Mouse (Mus musculus): Measurements from ENCODE around the gene Tctex1d4. TPM values are rescaled to one million over a fixed set of nuclear protein-coding genes. Genes with fewer than 3 reads are reported as not detected.
A peak's percentile ranks its signal among the peaks of the same experiment; 100 is the strongest.

The Tctex1d4 gene
- polyA plus RNA-seq (2012) = not detected in 2 replicates

DNA sequence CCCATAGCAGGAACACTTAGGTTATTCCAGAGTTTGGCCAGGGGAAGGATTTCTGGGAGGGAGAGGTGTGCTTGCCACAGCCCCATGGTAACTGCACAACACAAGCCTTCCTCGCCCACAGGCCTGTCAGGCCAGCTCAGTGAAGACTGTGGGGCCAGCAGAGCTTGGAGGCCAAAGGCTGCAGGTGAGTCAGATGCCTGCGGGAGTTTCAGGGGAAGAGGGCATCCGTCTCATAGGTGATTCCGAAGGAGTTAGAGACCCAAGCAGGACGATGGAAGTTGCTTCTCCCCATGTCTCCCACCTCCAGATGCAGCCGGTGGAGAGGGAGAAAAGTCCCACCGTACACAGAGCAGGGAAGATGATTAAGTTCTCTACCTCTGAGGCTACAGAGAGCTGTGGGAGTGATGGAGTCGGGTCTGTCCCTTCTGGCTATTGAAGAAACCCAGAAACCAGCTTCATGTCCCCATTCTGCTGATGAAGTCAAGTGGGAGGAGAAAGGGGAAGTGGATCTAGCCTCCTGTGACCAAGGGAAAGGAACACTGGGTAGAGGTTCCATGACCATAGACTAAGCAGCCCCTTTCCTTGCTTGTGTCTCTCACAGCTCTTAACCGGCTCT is at the start of gene Tctex1d4:
Tctex1d4 (plus strand) TSS at position 120 of the 616 bp plus-strand sequence.
- H3K4me1 ChIP-seq (ENCODE audit: control insufficient read depth) = peaks cover 34% of the 10 kb centered on the region
- no peaks in the 10 kb centered on the region for H3K9me3 ChIP-seq (ENCODE audit: control insufficient read depth, low read length)
- TF ChIP-seq TAL1 (IDR thresholded peaks at IDR 0.05; ENCODE audit: low read length) = no peak
- TF ChIP-seq GATA1 (IDR thresholded peaks at IDR 0.05; ENCODE audit: low read length) = no peak
- H3K36me3 ChIP-seq (ENCODE audit: control insufficient read depth) = peaks cover 20% of the 10 kb centered on the region
- H3K4me3 ChIP-seq (replicated peaks) = no peak within 1 kb of the TSS
- H3K27me3 ChIP-seq (ENCODE audit: control insufficient read depth) = peaks cover 7% of the 10 kb centered on the region

DNA sequence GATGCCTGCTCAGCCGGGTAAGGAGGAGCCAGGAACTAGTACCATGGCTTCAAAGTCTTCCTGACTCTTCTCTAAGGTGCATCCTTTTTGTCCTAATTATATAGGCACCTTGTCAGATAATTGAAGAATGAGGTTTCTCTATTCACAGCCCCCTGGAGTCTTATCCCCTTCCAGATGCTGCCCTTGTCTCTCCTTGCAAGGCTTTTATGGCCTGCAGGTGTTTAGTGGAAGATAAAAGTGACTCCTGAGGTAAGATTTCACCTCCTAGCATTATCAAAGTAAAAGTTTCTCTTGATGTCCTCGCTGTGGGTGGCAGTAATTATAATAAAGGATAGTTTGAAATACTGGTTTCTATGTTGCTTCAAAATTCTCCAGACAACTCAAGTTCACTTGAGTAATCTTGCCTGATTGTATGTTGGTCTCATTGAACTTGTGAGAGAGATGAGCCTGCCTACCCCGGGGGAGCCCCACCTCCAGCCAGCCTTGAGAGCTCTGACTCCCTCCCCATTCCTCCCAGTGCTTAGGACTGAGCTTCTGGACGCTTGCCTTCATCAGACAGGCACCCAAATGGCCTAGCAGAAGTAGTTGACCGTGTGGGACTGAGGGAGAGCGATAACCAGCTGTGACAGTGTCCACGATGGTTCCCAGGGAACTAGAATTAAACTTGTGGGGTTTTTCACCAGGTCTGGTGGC is 38.5 kb upstream of the Tctex1d4 start:
- H3K9me3 ChIP-seq (ENCODE audit: control insufficient read depth, low read length) = no peaks in the 10 kb centered on the region
- no peak overlapping the region for H3K4me3 ChIP-seq (replicated peaks)
- peaks cover 49% of the 10 kb centered on the region for H3K36me3 ChIP-seq (ENCODE audit: control insufficient read depth)
- peaks cover 66% of the 10 kb centered on the region for H3K4me1 ChIP-seq (ENCODE audit: control insufficient read depth)
- TF ChIP-seq TAL1 (IDR thresholded peaks at IDR 0.05; ENCODE audit: low read length) (peak; percentile 74; the same call in 2 of the 3 replicates), GATA1 (IDR thresholded peaks at IDR 0.05; ENCODE audit: low read length) (no peak)
- peaks cover 4% of the 10 kb centered on the region for H3K27me3 ChIP-seq (ENCODE audit: control insufficient read depth)

DNA sequence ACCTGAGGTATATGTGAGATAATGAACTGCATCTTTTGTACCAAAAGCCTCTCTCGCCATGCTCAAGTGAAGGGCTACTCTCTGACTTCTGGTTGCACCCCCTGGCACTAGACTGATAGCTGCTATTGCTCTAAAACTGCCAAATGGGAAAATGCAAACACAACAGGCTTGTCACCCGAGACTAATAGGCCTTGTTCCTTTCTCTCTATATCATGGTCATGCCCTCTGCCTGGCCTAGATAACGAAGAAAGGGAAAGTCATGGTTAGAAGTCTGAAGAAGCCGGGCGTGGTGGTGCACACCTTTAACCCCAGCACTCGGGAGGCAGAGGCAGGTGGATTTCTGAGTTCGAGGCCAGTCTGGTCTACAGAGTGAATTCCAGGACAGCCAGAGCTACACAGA is 36.0 kb upstream of the Tctex1d4 start:
- Histone ChIP-seq H3K4me1 (ENCODE audit: control insufficient read depth) (peaks cover 59% of the 10 kb centered on the region), H3K9me3 (ENCODE audit: control insufficient read depth, low read length) (no peaks in the 10 kb centered on the region), H3K27me3 (ENCODE audit: control insufficient read depth) (peaks cover 21% of the 10 kb centered on the region), H3K36me3 (ENCODE audit: control insufficient read depth) (peaks cover 31% of the 10 kb centered on the region), H3K4me3 (replicated peaks) (no peak overlapping the region)
- TF ChIP-seq TAL1 (IDR thresholded peaks at IDR 0.05; ENCODE audit: low read length) (peak; percentile 53; the same call in 2 of the 3 replicates), GATA1 (IDR thresholded peaks at IDR 0.05; ENCODE audit: low read length) (peak; percentile 63)

DNA sequence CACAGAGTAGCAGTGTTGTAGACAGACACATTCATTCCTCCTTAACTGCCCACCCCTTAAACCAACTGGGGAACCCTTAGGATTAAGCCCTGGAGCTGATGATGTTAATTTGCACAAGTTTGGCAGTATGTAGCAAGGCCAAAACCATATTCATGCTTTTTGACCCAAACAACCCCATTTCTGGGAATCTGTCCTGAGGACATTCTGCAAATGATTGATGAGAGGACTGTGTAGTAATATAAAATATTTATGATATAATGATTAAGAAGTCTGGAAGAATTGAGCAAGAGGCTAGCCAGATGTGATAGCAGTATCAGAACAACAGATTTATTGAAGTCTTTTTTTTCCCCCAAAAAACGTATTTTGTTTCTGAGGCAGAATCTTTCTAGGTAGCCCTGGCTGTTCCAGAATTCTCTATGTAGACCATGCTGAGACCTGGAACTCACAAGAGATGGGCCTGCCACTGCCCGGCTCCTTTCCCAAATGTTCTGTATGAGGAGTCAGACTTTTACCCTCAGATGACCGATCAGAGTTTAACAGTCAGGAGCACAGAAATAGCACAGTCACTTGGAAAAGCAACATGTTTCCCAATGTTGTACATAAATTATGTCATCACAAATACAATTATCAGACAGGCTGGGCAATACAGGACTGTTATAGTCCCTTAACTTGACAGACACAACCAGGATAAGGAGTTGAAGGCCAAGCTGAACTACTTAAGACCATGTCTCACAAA is 31.8 kb upstream of the Tctex1d4 start:
- Histone ChIP-seq H3K36me3 (ENCODE audit: control insufficient read depth) (peaks cover 2% of the 10 kb centered on the region; the same call in 1 of the 2 replicates), H3K4me3 (replicated peaks) (no peak overlapping the region), H3K27me3 (ENCODE audit: control insufficient read depth) (peaks cover 60% of the 10 kb centered on the region), H3K4me1 (ENCODE audit: control insufficient read depth) (peaks cover 28% of the 10 kb centered on the region), H3K9me3 (ENCODE audit: control insufficient read depth, low read length) (no peaks in the 10 kb centered on the region; the same call in 1 of the 2 replicates)
- no peak for TF ChIP-seq TAL1 (IDR thresholded peaks at IDR 0.05; ENCODE audit: low read length)
- no peak for TF ChIP-seq GATA1 (IDR thresholded peaks at IDR 0.05; ENCODE audit: low read length)

DNA sequence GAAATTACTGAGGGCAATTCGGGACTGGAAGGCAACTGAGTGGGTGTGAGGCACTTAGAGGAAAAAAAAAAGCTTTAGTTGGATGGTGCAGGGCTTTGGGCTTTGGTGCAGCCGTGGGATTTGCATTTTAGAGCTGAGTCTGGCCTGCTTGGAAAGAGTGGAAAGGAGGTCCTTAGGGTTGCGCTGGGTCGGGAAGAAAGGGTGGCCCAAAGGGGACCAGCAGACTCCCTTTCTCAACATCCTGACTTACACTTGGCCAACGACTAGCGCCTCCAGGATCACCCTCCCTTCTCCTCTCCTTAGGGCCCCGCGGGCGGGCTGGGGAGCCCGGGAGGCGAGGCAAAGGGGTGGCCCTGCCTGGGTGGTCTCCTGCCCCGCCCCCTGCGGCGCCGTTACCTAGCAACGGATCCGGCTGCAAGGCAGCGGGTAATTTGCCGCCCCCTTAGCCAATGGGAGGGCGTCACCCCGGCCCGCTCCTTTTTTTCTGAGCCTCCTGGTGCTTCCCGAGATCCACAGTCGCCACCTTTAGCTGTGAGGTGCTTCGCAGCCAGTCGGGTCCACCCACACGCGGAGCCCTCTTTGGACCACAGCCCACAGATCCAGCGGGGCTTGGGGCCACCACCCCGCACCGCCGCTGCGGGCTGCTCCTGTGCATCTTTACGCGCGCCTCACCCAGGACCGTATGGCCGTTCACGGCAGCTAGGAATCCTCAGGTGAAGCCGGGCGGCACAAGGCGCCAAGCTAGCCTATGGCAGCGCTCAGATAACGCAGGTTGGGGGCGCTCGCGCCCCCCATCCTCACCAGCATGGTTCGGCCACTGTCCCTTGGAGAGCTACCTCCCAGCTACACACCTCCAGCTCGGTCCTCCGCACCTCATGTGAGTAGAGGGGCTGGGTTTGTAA is 30.8 kb upstream of the Tctex1d4 start, which contains the start of gene Ptch2:
Ptch2 (plus strand) TSS at position 525 of the 902 bp plus-strand sequence.
- H3K36me3 ChIP-seq (ENCODE audit: control insufficient read depth) = no peaks in the 10 kb centered on the region
- no peaks in the 10 kb centered on the region; the same call in 1 of the 2 replicates for H3K9me3 ChIP-seq (ENCODE audit: control insufficient read depth, low read length)
- peaks cover 62% of the 10 kb centered on the region for H3K27me3 ChIP-seq (ENCODE audit: control insufficient read depth)
- peaks cover 19% of the 10 kb centered on the region for H3K4me1 ChIP-seq (ENCODE audit: control insufficient read depth)
- H3K4me3 ChIP-seq (replicated peaks) = peak within 1 kb of the TSS; percentile 47
- no peak for TF ChIP-seq GATA1 (IDR thresholded peaks at IDR 0.05; ENCODE audit: low read length)
- TF ChIP-seq TAL1 (IDR thresholded peaks at IDR 0.05; ENCODE audit: low read length) = no peak

DNA sequence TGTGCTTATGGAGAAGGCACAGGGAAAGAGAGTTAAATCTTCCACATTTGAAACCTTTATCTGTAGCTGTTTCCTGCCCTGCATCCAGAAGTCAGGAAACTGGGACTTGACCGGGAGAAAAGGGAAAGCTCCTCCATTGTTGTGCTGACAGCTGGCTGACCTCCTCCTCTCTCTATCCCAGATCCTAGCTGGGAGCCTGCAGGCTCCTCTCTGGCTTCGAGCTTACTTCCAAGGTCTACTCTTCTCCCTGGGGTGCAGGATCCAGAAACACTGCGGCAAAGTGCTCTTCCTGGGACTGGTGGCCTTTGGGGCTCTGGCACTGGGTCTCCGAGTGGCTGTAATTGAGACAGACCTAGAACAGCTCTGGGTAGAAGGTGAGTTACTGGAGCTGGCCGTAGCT is 29.9 kb upstream of the Tctex1d4 start:
- no peak overlapping the region for H3K4me3 ChIP-seq (replicated peaks)
- no peaks in the 10 kb centered on the region; the same call in 1 of the 2 replicates for H3K9me3 ChIP-seq (ENCODE audit: control insufficient read depth, low read length)
- no peaks in the 10 kb centered on the region for H3K36me3 ChIP-seq (ENCODE audit: control insufficient read depth)
- peaks cover 11% of the 10 kb centered on the region for H3K4me1 ChIP-seq (ENCODE audit: control insufficient read depth)
- peaks cover 62% of the 10 kb centered on the region for H3K27me3 ChIP-seq (ENCODE audit: control insufficient read depth)
- TF ChIP-seq TAL1 (IDR thresholded peaks at IDR 0.05; ENCODE audit: low read length) = no peak
- TF ChIP-seq GATA1 (IDR thresholded peaks at IDR 0.05; ENCODE audit: low read length) = no peak

DNA sequence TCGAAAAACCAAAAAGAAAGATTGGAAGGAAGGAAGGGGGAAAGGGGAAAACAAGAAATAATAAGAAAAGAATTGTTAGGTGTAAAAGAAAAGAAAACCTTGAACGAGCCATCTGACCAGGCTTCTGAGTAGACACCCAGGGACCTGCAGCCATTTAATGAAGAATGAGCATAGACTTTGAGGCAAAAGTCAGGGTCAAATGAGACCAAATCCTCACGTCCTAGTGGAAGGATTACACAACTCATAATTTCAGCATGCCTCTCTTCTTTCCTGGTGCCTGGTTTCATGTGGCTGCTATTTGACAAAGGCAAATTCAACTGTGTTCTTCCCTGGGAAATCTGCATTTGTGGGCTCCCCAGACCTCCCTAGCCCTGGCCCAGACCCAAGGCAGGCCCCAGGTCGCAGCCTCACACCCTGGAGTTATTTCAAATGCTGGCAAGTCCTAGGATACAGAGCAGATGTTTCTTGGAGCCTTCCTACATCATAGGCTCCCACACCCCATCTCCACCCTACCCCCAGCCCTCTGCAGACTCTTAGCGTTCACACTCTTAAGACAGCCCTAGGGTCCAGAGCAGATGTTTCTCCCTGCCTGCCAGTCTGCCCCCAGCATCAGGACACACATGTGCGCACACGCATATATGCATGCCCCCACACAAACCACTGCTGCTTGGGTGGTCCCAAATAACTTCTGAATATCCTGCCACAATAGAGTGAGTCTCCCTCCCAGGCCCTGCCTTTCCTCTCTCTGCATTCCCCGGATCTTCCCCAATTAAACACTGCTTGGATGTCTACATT is 28.4 kb upstream of the Tctex1d4 start:
- Histone ChIP-seq H3K4me3 (replicated peaks) (no peak overlapping the region), H3K27me3 (ENCODE audit: control insufficient read depth) (peaks cover 58% of the 10 kb centered on the region), H3K4me1 (ENCODE audit: control insufficient read depth) (peaks cover 10% of the 10 kb centered on the region), H3K36me3 (ENCODE audit: control insufficient read depth) (no peaks in the 10 kb centered on the region), H3K9me3 (ENCODE audit: control insufficient read depth, low read length) (no peaks in the 10 kb centered on the region; the same call in 1 of the 2 replicates)
- no peak for TF ChIP-seq GATA1 (IDR thresholded peaks at IDR 0.05; ENCODE audit: low read length)
- no peak for TF ChIP-seq TAL1 (IDR thresholded peaks at IDR 0.05; ENCODE audit: low read length)

DNA sequence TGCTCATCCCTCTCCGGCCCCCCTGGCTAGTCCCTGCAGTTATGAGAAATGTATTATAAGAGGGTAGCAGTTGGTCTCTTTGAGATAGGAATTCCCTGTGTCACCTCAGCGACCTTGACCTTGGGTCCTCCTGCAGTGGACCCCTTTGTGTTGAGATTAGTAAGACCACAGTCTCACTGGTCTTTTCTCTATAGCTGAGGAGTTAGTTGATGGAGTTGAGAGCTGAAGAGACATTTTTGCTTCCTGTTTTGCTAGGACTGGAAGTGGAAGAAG is 27.9 kb upstream of the Tctex1d4 start:
- Histone ChIP-seq H3K36me3 (ENCODE audit: control insufficient read depth) (no peaks in the 10 kb centered on the region), H3K27me3 (ENCODE audit: control insufficient read depth) (peaks cover 58% of the 10 kb centered on the region), H3K4me1 (ENCODE audit: control insufficient read depth) (peaks cover 10% of the 10 kb centered on the region), H3K9me3 (ENCODE audit: control insufficient read depth, low read length) (no peaks in the 10 kb centered on the region; the same call in 1 of the 2 replicates), H3K4me3 (replicated peaks) (no peak overlapping the region)
- no peak for TF ChIP-seq GATA1 (IDR thresholded peaks at IDR 0.05; ENCODE audit: low read length)
- no peak for TF ChIP-seq TAL1 (IDR thresholded peaks at IDR 0.05; ENCODE audit: low read length)
